In genomic region chr17:15951641-15952040, GRCm38 (mm10) we compare ENCODE assay signal across 19 mouse cellular contexts.
DNase-seq lines count a peak whose midpoint lies in the region; ATAC-seq lines count a peak whose summit lies in the region.
"Had no signal": no experiment of that assay in that cellular context is flagged by ENCODE, and none has a peak within 500 bp of the region (broad histone marks: within the 10 kb centered on the region; RNA-seq: fewer than 3 reads in every experiment).

No protein-coding gene starts in this region.

- ATAC-seq in forebrain, embryonic 15.5 days (replicated peaks) = peak; percentile 64
- ATAC-seq in forebrain, embryonic 11.5 days (replicated peaks; ENCODE audit: low FRiP score) = no peak
- peak; percentile 80 for ATAC-seq in midbrain, embryonic 13.5 days
- no peak for ATAC-seq in megakaryocyte, adult 5-6 weeks (ENCODE audit: poor library complexity, severe bottlenecking)
- ATAC-seq: CD4-positive, CD25-positive, alpha-beta regulatory T cell, adult 4 months had no signal

- 36% methylated on average over 3 of the region's 3 CpGs for WGBS in forebrain, embryonic 15.5 days
- WGBS in forebrain, embryonic 11.5 days = 74% methylated on average over 3 of the region's 3 CpGs
- 17% methylated on average over 3 of the region's 3 CpGs for WGBS in midbrain, embryonic 13.5 days

- H3K27ac ChIP-seq in forebrain, embryonic 15.5 days (replicated peaks) = no peak overlapping the region
- H3K27ac ChIP-seq in forebrain, embryonic 11.5 days (ENCODE audit: low read depth, low read length) = no peak overlapping the region
- H3K27ac ChIP-seq in midbrain, embryonic 13.5 days = peak overlapping the region; percentile 53
- H3K27ac ChIP-seq: embryonic facial prominence, embryonic 10.5 days; stomach, embryonic 15.5 days had no signal

- H3K4me3 ChIP-seq in forebrain, embryonic 15.5 days = no peak overlapping the region
- H3K4me3 ChIP-seq in forebrain, embryonic 11.5 days (ENCODE audit: low read depth, low read length) = no peak overlapping the region
- no peak overlapping the region for H3K4me3 ChIP-seq in midbrain, embryonic 13.5 days (replicated peaks)
- H3K4me3 ChIP-seq: embryonic facial prominence, embryonic 10.5 days; stomach, embryonic 15.5 days had no signal

- DNase-seq in forebrain, embryonic 11.5 days (ENCODE audit: low spot score) = no peak
- peak; percentile 4 for DNase-seq in left cerebral cortex, adult 11 months (ENCODE audit: low spot score)
- DNase-seq in left cerebral cortex, postnatal 4 days = no peak
- DNase-seq in brain, adult 2 months (ENCODE audit: low read depth, low spot score) = peak; percentile 38
- DNase-seq in lung, postnatal 10 days = no peak
- DNase-seq: adrenal gland, postnatal 25 days; cerebellum, adult 11 months; cerebellum, adult 9-11 months; kidney, adult 8-10 months; kidney, postnatal 14 days; thymus, adult 18-20 months; thymus, postnatal 36 days had no signal

- no peaks in the 10 kb centered on the region for H3K36me3 ChIP-seq in forebrain, embryonic 15.5 days
- no peaks in the 10 kb centered on the region for H3K36me3 ChIP-seq in forebrain, embryonic 11.5 days (ENCODE audit: control insufficient read depth, insufficient read depth, low read length)
- H3K36me3 ChIP-seq in midbrain, embryonic 13.5 days = no peaks in the 10 kb centered on the region
- H3K36me3 ChIP-seq: embryonic facial prominence, embryonic 10.5 days; stomach, embryonic 15.5 days had no signal

- no peaks in the 10 kb centered on the region for H3K9me3 ChIP-seq in forebrain, embryonic 15.5 days
- H3K9me3 ChIP-seq in forebrain, embryonic 11.5 days (ENCODE audit: control insufficient read depth, low read length) = no peaks in the 10 kb centered on the region; the same call in 1 of the 2 replicates
- no peaks in the 10 kb centered on the region for H3K9me3 ChIP-seq in midbrain, embryonic 13.5 days
- H3K9me3 ChIP-seq: embryonic facial prominence, embryonic 10.5 days; stomach, embryonic 15.5 days had no signal

- H3K4me2 ChIP-seq in forebrain, embryonic 15.5 days (replicated peaks) = no peak overlapping the region
- H3K4me2 ChIP-seq in forebrain, embryonic 11.5 days (ENCODE audit: low read depth, low read length, severe bottlenecking) = no peak overlapping the region
- no peak overlapping the region for H3K4me2 ChIP-seq in midbrain, embryonic 13.5 days (replicated peaks)
- H3K4me2 ChIP-seq: heart, embryonic 11.5 days; stomach, embryonic 15.5 days had no signal

- no peak overlapping the region for H3K9ac ChIP-seq in forebrain, embryonic 15.5 days (replicated peaks)
- H3K9ac ChIP-seq in forebrain, embryonic 11.5 days (ENCODE audit: low read length) = no peak overlapping the region
- H3K9ac ChIP-seq in midbrain, embryonic 13.5 days (replicated peaks) = no peak overlapping the region
- H3K9ac ChIP-seq: stomach, embryonic 15.5 days had no signal

- no peaks in the 10 kb centered on the region for H3K4me1 ChIP-seq in forebrain, embryonic 15.5 days
- H3K4me1 ChIP-seq in forebrain, embryonic 11.5 days (replicated peaks; ENCODE audit: control insufficient read depth, insufficient read depth, low read length) = no peaks in the 10 kb centered on the region
- H3K4me1 ChIP-seq in midbrain, embryonic 13.5 days (replicated peaks) = peaks cover 12% of the 10 kb centered on the region
- H3K4me1 ChIP-seq: embryonic facial prominence, embryonic 10.5 days; stomach, embryonic 15.5 days had no signal

- no peaks in the 10 kb centered on the region for H3K27me3 ChIP-seq in forebrain, embryonic 15.5 days
- no peaks in the 10 kb centered on the region for H3K27me3 ChIP-seq in forebrain, embryonic 11.5 days (ENCODE audit: control insufficient read depth, insufficient read depth, low read length)
- H3K27me3 ChIP-seq in midbrain, embryonic 13.5 days = no peaks in the 10 kb centered on the region
- H3K27me3 ChIP-seq: stomach, embryonic 15.5 days had no signal

- intact Hi-C loops in left cerebral cortex, postnatal 4 days (cut with DNase I) = no loop called here

Comparison
In these comparisons a context has a peak if more than half of its experiments do, and no peak if none do; other contexts are left out.
1. ATAC-seq: peak in forebrain, embryonic 15.5 days (single experiment) and midbrain, embryonic 13.5 days (single experiment); none in forebrain, embryonic 11.5 days (single experiment) and megakaryocyte, adult 5-6 weeks (single experiment).
2. DNase-seq: peak in left cerebral cortex, adult 11 months (single experiment) and brain, adult 2 months (single experiment); none in forebrain, embryonic 11.5 days (single experiment), left cerebral cortex, postnatal 4 days (single experiment) and lung, postnatal 10 days (single experiment).